Mouse (Mus musculus) embryonic fibroblast, embryonic 13.5 days (primary cell): Measurements from ENCODE around the gene Rfx5. TPM values are rescaled to one million over a fixed set of nuclear protein-coding genes. Genes with fewer than 3 reads are reported as not detected.
A peak's percentile ranks its signal among the peaks of the same experiment; 100 is the strongest.

Experiments
- H3K27ac ChIP-seq: 2 replicates; pipeline ENCODE4 v1.5.1; 2012; ENCODE audit warnings: low read length, control low read depth, inconsistent platforms; ENCODE audit not compliant: insufficient read depth
- H3K4me1 ChIP-seq: 2 replicates; pipeline ENCODE4 v1.6.1; 2011; ENCODE audit warnings: low read length; ENCODE audit not compliant: control insufficient read depth, insufficient read depth
- H3K4me3 ChIP-seq: 2 replicates; pipeline ENCODE4 v1.5.1; 2011; ENCODE audit warnings: mild to moderate bottlenecking, control low read depth, low read length; ENCODE audit not compliant: insufficient read depth
- CTCF ChIP-seq: IDR thresholded peaks from 2 replicates; pipeline ENCODE4 v1.5.1; 2011; ENCODE audit warnings: mild to moderate bottlenecking, control low read depth, low read length, moderate library complexity, borderline replicate concordance; ENCODE audit not compliant: insufficient read depth
- POLR2A ChIP-seq: IDR thresholded peaks from 2 replicates; pipeline ENCODE4 v1.6.1; 2011; ENCODE audit warnings: low read depth, mild to moderate bottlenecking, control low read depth, low read length, moderate library complexity
- polyA plus RNA-seq: library from polyadenylated mRNA; stranded (reverse); fragments of >200 nt; gene quantifications from 2 replicates; pipeline ENCODE4 v1.2.4, GENCODE M21; 2011; ENCODE audit warnings: low read depth; ENCODE audit not compliant: missing spikeins, insufficient read length

Rfx5 gene
- polyA plus RNA-seq, 1 experiment, result 24.2 TPM

- no peaks in the 10 kb centered on the region; the same call in 1 of the 2 replicates for H3K4me1 ChIP-seq
- no peak overlapping the region for H3K27ac ChIP-seq
- no peak overlapping the region for H3K4me3 ChIP-seq
- TF ChIP-seq CTCF, result no peak
- TF ChIP-seq POLR2A, result no peak
Measured at GRCm38 (mm10) chr3:94972552-94972951, 18.7 kb downstream of the Rfx5 start.

- Histone ChIP-seq H3K27ac (no peak overlapping the region), H3K4me3 (no peak overlapping the region), H3K4me1 (no peaks in the 10 kb centered on the region; the same call in 1 of the 2 replicates)
- TF ChIP-seq CTCF (no peak), POLR2A (no peak)
Measured at GRCm38 (mm10) chr3:94973620-94974019, 19.7 kb downstream of the Rfx5 start.

- no peaks in the 10 kb centered on the region; the same call in 1 of the 2 replicates for H3K4me1 ChIP-seq
- TF ChIP-seq POLR2A, result no peak
- TF ChIP-seq CTCF, result no peak
- no peak overlapping the region for H3K27ac ChIP-seq
- peak overlapping the region; percentile 59 for H3K4me3 ChIP-seq
Measured at GRCm38 (mm10) chr3:94974026-94974527, 20.2 kb downstream of the Rfx5 start.

- no peak for TF ChIP-seq CTCF
- TF ChIP-seq POLR2A, result peak; percentile 81
- H3K4me3 ChIP-seq, result peak within 1 kb of the TSS; percentile 94
- no peaks in the 10 kb centered on the region; the same call in 1 of the 2 replicates for H3K4me1 ChIP-seq
Measured at GRCm38 (mm10) chr3:94974528-94975422, 20.9 kb downstream of the Rfx5 start, which contains the start of gene Pi4kb. Gene Pi4kb, plus strand, starts transcription at chr3:94974731.

GRCm38 (mm10) chr3:94984312-94984711 lies 30.4 kb downstream of the Rfx5 start:
- Histone ChIP-seq H3K27ac (no peak overlapping the region), H3K4me1 (peaks cover 12% of the 10 kb centered on the region), H3K4me3 (no peak overlapping the region)
- TF ChIP-seq CTCF, result no peak

More at GRCm38 (mm10) chr3:94974528-94975422, 20.9 kb downstream of the Rfx5 start, which contains the start of gene Pi4kb:
- peak within 1 kb of the TSS; percentile 85 for H3K27ac ChIP-seq

- Histone ChIP-seq H3K4me3 (no peak overlapping the region), H3K4me1 (peaks cover 16% of the 10 kb centered on the region), H3K27ac (no peak overlapping the region)
- no peak for TF ChIP-seq POLR2A
- TF ChIP-seq CTCF, result no peak
Measured at GRCm38 (mm10) chr3:94985513-94985912, 31.6 kb downstream of the Rfx5 start.

- TF ChIP-seq POLR2A, result no peak
- TF ChIP-seq CTCF, result no peak
- Histone ChIP-seq H3K4me3 (no peak overlapping the region), H3K27ac (peak overlapping the region; percentile 82), H3K4me1 (peaks cover 16% of the 10 kb centered on the region)
Measured at GRCm38 (mm10) chr3:94987578-94987977, 33.7 kb downstream of the Rfx5 start.

DNA sequence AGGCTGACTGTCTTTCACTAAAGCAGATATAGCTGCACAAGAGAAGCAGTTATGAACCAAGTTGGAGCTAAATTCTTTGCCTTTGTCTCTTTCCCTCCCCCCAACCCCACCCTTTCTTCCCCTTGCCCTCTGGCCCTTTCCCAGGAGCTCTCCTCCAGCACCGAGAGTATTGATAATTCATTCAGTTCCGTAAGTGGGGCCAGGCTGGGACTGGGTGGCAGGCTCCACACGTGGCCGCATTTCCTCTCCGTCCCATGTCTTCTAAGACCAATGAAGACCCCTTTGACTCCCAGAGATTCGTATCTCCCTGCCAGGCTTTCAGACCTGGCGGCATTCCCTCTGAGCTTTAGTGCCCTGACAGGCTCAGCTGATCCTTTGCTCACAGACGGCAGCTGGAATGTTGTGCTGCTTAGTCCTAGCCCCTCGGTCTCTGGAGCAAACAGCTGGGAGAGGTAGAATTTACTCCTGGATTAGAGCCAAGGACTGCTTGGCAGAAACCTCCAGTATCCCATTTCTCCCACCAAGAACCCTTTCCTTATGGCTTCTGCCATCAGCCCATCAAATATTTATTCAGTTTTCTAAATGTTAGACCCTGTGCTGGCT lies 35.4 kb downstream of the Rfx5 start:
- Histone ChIP-seq H3K4me1 (peaks cover 16% of the 10 kb centered on the region), H3K4me3 (no peak overlapping the region), H3K27ac (peak overlapping the region; percentile 21; the same call in 1 of the 2 replicates)
- no peak for TF ChIP-seq POLR2A
- TF ChIP-seq CTCF, result no peak

DNA sequence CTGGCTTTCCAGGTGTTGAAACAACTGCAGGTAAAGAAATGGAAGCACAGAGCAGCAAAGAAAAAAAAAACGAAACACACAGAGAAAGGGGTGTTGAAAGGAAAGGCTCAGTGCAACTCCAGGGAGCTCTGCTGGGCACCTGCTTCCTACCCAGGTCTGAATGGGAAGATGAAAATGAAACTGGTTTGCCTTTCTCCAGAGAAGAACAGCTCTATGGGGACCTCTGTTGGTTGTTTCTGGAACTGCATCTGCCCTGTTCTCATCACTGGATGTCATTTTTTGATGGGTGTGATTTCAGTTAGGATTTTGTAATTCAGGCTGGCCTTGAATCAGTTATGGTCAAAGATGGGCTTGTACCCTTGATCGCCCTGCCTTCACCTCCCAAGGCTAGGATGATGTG lies 43.1 kb downstream of the Rfx5 start:
- TF ChIP-seq CTCF (no peak), POLR2A (no peak)
- Histone ChIP-seq H3K4me3 (no peak overlapping the region), H3K4me1 (no peaks in the 10 kb centered on the region), H3K27ac (no peak overlapping the region)
